Mouse (Mus musculus): ENCODE data around the gene Tbc1d5. TPM values are rescaled to one million over a fixed set of nuclear protein-coding genes. Genes with fewer than 3 reads are reported as not detected.

Gene Tbc1d5
- polyA plus RNA-seq, 1 experiment = 6.7 TPM

DNA sequence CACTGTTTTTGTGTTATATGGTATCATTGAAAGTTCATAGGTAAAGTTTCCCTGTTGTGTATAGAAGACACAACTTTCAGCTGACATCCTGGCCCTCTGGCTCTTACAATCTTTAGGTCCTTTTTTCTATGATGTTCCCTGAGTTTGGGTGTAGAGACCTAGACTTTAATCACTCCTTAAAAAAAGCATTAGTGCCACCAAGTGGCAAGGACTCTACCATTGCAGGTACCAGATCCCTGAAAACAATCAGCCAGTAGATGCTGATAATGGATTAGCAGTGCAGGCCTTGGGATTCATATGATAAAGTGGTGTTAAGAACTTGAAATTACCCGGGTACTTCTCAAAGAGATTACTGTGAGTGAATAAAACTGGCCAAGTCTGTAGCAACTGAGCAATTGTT is 207.0 kb downstream of the Tbc1d5 start:
- Histone ChIP-seq H3K79me3 (ENCODE audit: low read depth) (no peaks in the 10 kb centered on the region), H3K27me3 (ENCODE audit: control insufficient read depth, insufficient read depth, insufficient read length) (no peaks in the 10 kb centered on the region), H3K36me3 (ENCODE audit: control insufficient read depth, insufficient read depth) (no peaks in the 10 kb centered on the region)

DNA sequence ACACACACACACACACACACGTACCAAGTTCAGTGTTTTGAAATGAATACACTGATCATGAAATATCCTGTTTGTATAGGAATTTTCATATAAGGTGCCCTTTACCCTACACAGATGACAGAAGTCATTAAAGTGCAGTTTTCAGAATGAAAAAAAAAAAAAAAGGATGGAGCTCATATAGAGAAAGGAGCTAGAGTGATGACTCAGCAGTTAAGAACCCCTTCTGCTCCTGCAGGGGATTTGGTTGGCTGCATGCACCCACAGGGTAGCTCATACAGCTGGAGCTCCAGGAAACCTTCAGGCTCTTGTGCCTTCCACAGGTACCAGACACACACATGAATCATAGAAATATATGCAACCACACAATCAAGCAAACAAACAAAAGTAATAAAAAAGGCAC is 213.0 kb downstream of the Tbc1d5 start:
- H3K27me3 ChIP-seq (ENCODE audit: control insufficient read depth, insufficient read depth, insufficient read length) = no peaks in the 10 kb centered on the region
- H3ac ChIP-seq (ENCODE audit: control insufficient read depth, insufficient read length, low read depth) = no peak overlapping the region
- no peaks in the 10 kb centered on the region for H3K79me3 ChIP-seq (ENCODE audit: low read depth)
- H3K36me3 ChIP-seq (ENCODE audit: control insufficient read depth, insufficient read depth) = peaks cover 11% of the 10 kb centered on the region
- TF ChIP-seq USF1 (IDR thresholded peaks at IDR 0.05; ENCODE audit: low read depth) = no peak
- no peak for TF ChIP-seq CTCF (IDR thresholded peaks at IDR 0.05; ENCODE audit: control insufficient read depth, insufficient read depth, insufficient read length)
- no peak for TF ChIP-seq FOSL1 (IDR thresholded peaks at IDR 0.05; ENCODE audit: insufficient read depth, low read length, poor library complexity, severe bottlenecking)
- no peak for TF ChIP-seq CEBPB (IDR thresholded peaks at IDR 0.05; ENCODE audit: low read depth)
- TF ChIP-seq MAX (IDR thresholded peaks at IDR 0.05) = no peak
- no peak for TF ChIP-seq MYOG (IDR thresholded peaks at IDR 0.05; ENCODE audit: control insufficient read depth, extremely low read depth, insufficient read length)
- TF ChIP-seq MYOD1 (IDR thresholded peaks at IDR 0.05; ENCODE audit: control insufficient read depth, insufficient read length, low read depth) = no peak
- no peaks in the 10 kb centered on the region for H3K79me2 ChIP-seq (ENCODE audit: control insufficient read depth, insufficient read depth)
- no peak overlapping the region for H3K4me3 ChIP-seq (ENCODE audit: insufficient read depth, poor library complexity, severe bottlenecking)

More for the DNA sequence above, 207.0 kb downstream of the Tbc1d5 start:
- H3ac ChIP-seq (ENCODE audit: control insufficient read depth, insufficient read length, low read depth) = no peak overlapping the region
- H3K79me2 ChIP-seq (ENCODE audit: control insufficient read depth, insufficient read depth) = no peaks in the 10 kb centered on the region
- no peak for TF ChIP-seq MYOG (IDR thresholded peaks at IDR 0.05; ENCODE audit: control insufficient read depth, extremely low read depth, insufficient read length)
- TF ChIP-seq FOSL1 (IDR thresholded peaks at IDR 0.05; ENCODE audit: insufficient read depth, low read length, poor library complexity, severe bottlenecking) = no peak
- TF ChIP-seq USF1 (IDR thresholded peaks at IDR 0.05; ENCODE audit: low read depth) = no peak
- TF ChIP-seq MYOD1 (IDR thresholded peaks at IDR 0.05; ENCODE audit: control insufficient read depth, insufficient read length, low read depth) = no peak
- TF ChIP-seq CTCF (IDR thresholded peaks at IDR 0.05; ENCODE audit: control insufficient read depth, insufficient read depth, insufficient read length) = no peak
- no peak for TF ChIP-seq MAX (IDR thresholded peaks at IDR 0.05)
- no peak for TF ChIP-seq CEBPB (IDR thresholded peaks at IDR 0.05; ENCODE audit: low read depth)
- H3K4me3 ChIP-seq (ENCODE audit: insufficient read depth, poor library complexity, severe bottlenecking) = no peak overlapping the region

DNA sequence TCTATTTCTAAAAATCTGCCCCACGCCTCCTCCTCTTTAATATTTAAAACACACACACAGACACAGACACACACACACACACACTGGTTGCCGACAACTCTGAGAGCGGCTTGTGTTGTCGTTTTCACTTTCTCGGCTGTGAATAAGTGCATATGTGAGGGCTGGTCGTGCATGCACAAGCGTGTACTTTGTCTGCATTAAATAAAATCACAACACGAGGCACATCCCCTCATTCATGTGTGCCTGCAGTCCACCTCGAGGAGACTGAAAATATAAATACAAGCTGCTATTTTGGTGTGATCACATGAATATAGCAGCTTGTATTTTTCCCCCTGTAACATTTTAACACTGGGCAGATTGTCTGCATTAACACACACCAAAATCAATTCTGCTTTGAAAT is 224.8 kb downstream of the Tbc1d5 start:
- no peak overlapping the region for H3ac ChIP-seq (ENCODE audit: control insufficient read depth, insufficient read length, low read depth)
- no peak overlapping the region for H3K4me3 ChIP-seq (ENCODE audit: insufficient read depth, poor library complexity, severe bottlenecking)
- no peak for TF ChIP-seq CTCF (IDR thresholded peaks at IDR 0.05; ENCODE audit: control insufficient read depth, insufficient read depth, insufficient read length)
- TF ChIP-seq MYOG (IDR thresholded peaks at IDR 0.05; ENCODE audit: control insufficient read depth, extremely low read depth, insufficient read length) = no peak
- no peak for TF ChIP-seq MYOD1 (IDR thresholded peaks at IDR 0.05; ENCODE audit: control insufficient read depth, insufficient read length, low read depth)
- TF ChIP-seq FOSL1 (IDR thresholded peaks at IDR 0.05; ENCODE audit: insufficient read depth, low read length, poor library complexity, severe bottlenecking) = no peak
- TF ChIP-seq CEBPB (IDR thresholded peaks at IDR 0.05; ENCODE audit: low read depth) = no peak
- TF ChIP-seq USF1 (IDR thresholded peaks at IDR 0.05; ENCODE audit: low read depth) = no peak
- no peaks in the 10 kb centered on the region for H3K27me3 ChIP-seq (ENCODE audit: control insufficient read depth, insufficient read depth, insufficient read length)
- H3K79me2 ChIP-seq (ENCODE audit: control insufficient read depth, insufficient read depth) = no peaks in the 10 kb centered on the region
- no peaks in the 10 kb centered on the region for H3K79me3 ChIP-seq (ENCODE audit: low read depth)
- H3K36me3 ChIP-seq (ENCODE audit: control insufficient read depth, insufficient read depth) = peaks cover 11% of the 10 kb centered on the region

DNA sequence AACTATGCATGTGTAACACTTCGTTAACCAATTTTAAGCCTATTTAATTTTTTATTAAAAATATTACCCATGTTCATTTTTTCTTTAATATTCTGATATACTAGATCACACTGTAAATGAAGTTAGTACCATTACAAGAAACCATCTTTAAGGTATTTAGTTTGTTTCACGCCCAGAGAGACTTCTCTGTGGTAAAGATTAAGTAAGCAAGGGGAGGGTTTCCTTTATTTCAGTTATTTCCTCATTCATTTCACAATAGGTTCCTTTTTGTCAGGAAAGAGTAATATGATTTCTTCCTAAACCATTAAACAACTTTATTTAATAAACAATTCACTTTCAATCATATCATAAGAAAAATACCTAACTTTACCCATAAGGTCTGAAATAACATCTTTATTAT is 256.8 kb downstream of the Tbc1d5 start:
- TF ChIP-seq FOSL1 (IDR thresholded peaks at IDR 0.05; ENCODE audit: insufficient read depth, low read length, poor library complexity, severe bottlenecking) (no peak), USF1 (IDR thresholded peaks at IDR 0.05; ENCODE audit: low read depth) (no peak), CTCF (IDR thresholded peaks at IDR 0.05; ENCODE audit: control insufficient read depth, insufficient read depth, insufficient read length) (no peak), MYOG (IDR thresholded peaks at IDR 0.05; ENCODE audit: control insufficient read depth, extremely low read depth, insufficient read length) (no peak), CEBPB (IDR thresholded peaks at IDR 0.05; ENCODE audit: low read depth) (no peak), MAX (IDR thresholded peaks at IDR 0.05) (no peak), MYOD1 (IDR thresholded peaks at IDR 0.05; ENCODE audit: control insufficient read depth, insufficient read length, low read depth) (no peak)
- Histone ChIP-seq H3K79me3 (ENCODE audit: low read depth) (no peaks in the 10 kb centered on the region), H3ac (ENCODE audit: control insufficient read depth, insufficient read length, low read depth) (no peak overlapping the region), H3K79me2 (ENCODE audit: control insufficient read depth, insufficient read depth) (no peaks in the 10 kb centered on the region), H3K4me3 (ENCODE audit: insufficient read depth, poor library complexity, severe bottlenecking) (no peak overlapping the region), H3K36me3 (ENCODE audit: control insufficient read depth, insufficient read depth) (no peaks in the 10 kb centered on the region), H3K27me3 (ENCODE audit: control insufficient read depth, insufficient read depth, insufficient read length) (no peaks in the 10 kb centered on the region)

DNA sequence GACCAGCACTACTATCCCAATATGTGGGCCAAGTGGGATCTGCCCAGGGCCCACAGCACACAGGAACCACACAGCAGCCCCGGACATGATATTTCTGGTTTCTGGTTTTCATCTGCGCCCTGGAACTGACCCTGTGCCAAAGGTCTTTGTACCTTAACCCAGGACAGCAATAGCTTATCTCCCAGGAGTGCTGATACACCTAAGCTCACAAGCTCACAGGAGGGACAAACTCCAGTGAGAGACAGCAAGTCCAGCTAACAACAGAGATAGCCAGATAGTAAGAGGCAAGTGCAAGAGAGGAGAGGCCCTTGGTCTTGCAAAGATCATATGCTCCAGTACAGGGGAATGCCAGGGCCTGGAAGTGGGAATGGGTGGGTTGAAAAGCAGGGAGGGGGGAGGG is 263.9 kb downstream of the Tbc1d5 start:
- Histone ChIP-seq H3K79me3 (ENCODE audit: low read depth) (no peaks in the 10 kb centered on the region), H3K36me3 (ENCODE audit: control insufficient read depth, insufficient read depth) (no peaks in the 10 kb centered on the region), H3K4me3 (ENCODE audit: insufficient read depth, poor library complexity, severe bottlenecking) (no peak overlapping the region), H3K27me3 (ENCODE audit: control insufficient read depth, insufficient read depth, insufficient read length) (no peaks in the 10 kb centered on the region), H3K79me2 (ENCODE audit: control insufficient read depth, insufficient read depth) (no peaks in the 10 kb centered on the region), H3ac (ENCODE audit: control insufficient read depth, insufficient read length, low read depth) (no peak overlapping the region)
- TF ChIP-seq MAX (IDR thresholded peaks at IDR 0.05) (no peak), USF1 (IDR thresholded peaks at IDR 0.05; ENCODE audit: low read depth) (no peak), FOSL1 (IDR thresholded peaks at IDR 0.05; ENCODE audit: insufficient read depth, low read length, poor library complexity, severe bottlenecking) (no peak), MYOD1 (IDR thresholded peaks at IDR 0.05; ENCODE audit: control insufficient read depth, insufficient read length, low read depth) (no peak), CEBPB (IDR thresholded peaks at IDR 0.05; ENCODE audit: low read depth) (no peak), MYOG (IDR thresholded peaks at IDR 0.05; ENCODE audit: control insufficient read depth, extremely low read depth, insufficient read length) (no peak)
